Comparison of ENCODE assay signal across 8 mouse cellular contexts in genomic region chr5:132229644-132230357, GRCm38 (mm10).
DNase-seq lines count a peak whose midpoint lies in the region; ATAC-seq and TF ChIP-seq lines count a peak whose summit lies in the region.

No protein-coding gene starts in this region.

- H3K4me2 ChIP-seq in intestine, embryonic 14.5 days (ENCODE audit: low read length) = no peak overlapping the region
- H3K4me2 ChIP-seq in intestine, postnatal 0 days (replicated peaks; ENCODE audit: low read depth) = no peak overlapping the region
- peak overlapping the region; percentile 35 for H3K4me2 ChIP-seq in forebrain, embryonic 14.5 days (ENCODE audit: low read length)
- H3K4me2 ChIP-seq in liver, embryonic 16.5 days (ENCODE audit: low read depth, low read length) = no peak overlapping the region

- H3K27me3 ChIP-seq in intestine, embryonic 14.5 days (replicated peaks; ENCODE audit: control insufficient read depth, insufficient read depth, low read length) = no peaks in the 10 kb centered on the region
- no peaks in the 10 kb centered on the region for H3K27me3 ChIP-seq in intestine, postnatal 0 days (replicated peaks; ENCODE audit: control insufficient read depth, insufficient read depth, low read length)
- H3K27me3 ChIP-seq in forebrain, embryonic 14.5 days (replicated peaks; ENCODE audit: control insufficient read depth, insufficient read depth, low read length) = no peaks in the 10 kb centered on the region
- H3K27me3 ChIP-seq in liver, embryonic 16.5 days (ENCODE audit: control insufficient read depth, insufficient read depth, low read depth, low read length) = no peaks in the 10 kb centered on the region

- no peak for TF ChIP-seq CTCF in intestine, postnatal 0 days (IDR thresholded peaks at IDR 0.05; ENCODE audit: low read depth)

- H3K36me3 ChIP-seq in intestine, embryonic 14.5 days (ENCODE audit: control insufficient read depth, insufficient read depth, low read length) = no peaks in the 10 kb centered on the region
- H3K36me3 ChIP-seq in intestine, postnatal 0 days (ENCODE audit: control insufficient read depth, insufficient read depth) = no peaks in the 10 kb centered on the region
- H3K36me3 ChIP-seq in forebrain, embryonic 14.5 days (ENCODE audit: control insufficient read depth, insufficient read depth, low read length) = no peaks in the 10 kb centered on the region
- no peaks in the 10 kb centered on the region for H3K36me3 ChIP-seq in liver, embryonic 16.5 days (ENCODE audit: control insufficient read depth, insufficient read depth)

- H3K9me3 ChIP-seq in intestine, embryonic 14.5 days (ENCODE audit: control insufficient read depth, low read length) = no peaks in the 10 kb centered on the region
- H3K9me3 ChIP-seq in intestine, postnatal 0 days (ENCODE audit: control insufficient read depth) = no peaks in the 10 kb centered on the region
- H3K9me3 ChIP-seq in forebrain, embryonic 14.5 days (replicated peaks; ENCODE audit: control insufficient read depth, low read length) = no peaks in the 10 kb centered on the region
- no peaks in the 10 kb centered on the region for H3K9me3 ChIP-seq in liver, embryonic 16.5 days (replicated peaks; ENCODE audit: control insufficient read depth, low read length)

- peak; percentile 62 for DNase-seq in intestine, embryonic 14.5 days (ENCODE audit: low spot score)
- peak; percentile 91 for DNase-seq in forebrain, embryonic 14.5 days (ENCODE audit: low spot score)
- DNase-seq in heart, postnatal 10 days = peak; percentile 58 to 67
- DNase-seq in kidney, postnatal 4 days = peak; percentile 27 to 53
- peak; percentile 15 for DNase-seq in ovary, postnatal 14 days (ENCODE audit: low spot score)
- no peak for DNase-seq in thymus, adult 18-20 months

- intact Hi-C loops in heart, postnatal 10 days (cut with DNase I) = loop anchor here (2.0 to 10.0 kb wide), 6 partner anchors 313 to 1835 kb away; partner anchors contain the start of gene Auts2

- no peak overlapping the region for H3K4me3 ChIP-seq in intestine, embryonic 14.5 days (ENCODE audit: low read depth, low read length)
- H3K4me3 ChIP-seq in intestine, postnatal 0 days (ENCODE audit: low read depth, low read length) = no peak overlapping the region
- H3K4me3 ChIP-seq in forebrain, embryonic 14.5 days (ENCODE audit: low read depth, low read length) = no peak overlapping the region
- H3K4me3 ChIP-seq in liver, embryonic 16.5 days (ENCODE audit: low read depth, low read length) = no peak overlapping the region

- H3K4me1 ChIP-seq in intestine, embryonic 14.5 days (replicated peaks; ENCODE audit: control insufficient read depth, insufficient read depth, low read length) = peaks cover 26% of the 10 kb centered on the region
- peaks cover 3% of the 10 kb centered on the region for H3K4me1 ChIP-seq in intestine, postnatal 0 days (replicated peaks; ENCODE audit: control insufficient read depth, insufficient read depth, low read length)
- H3K4me1 ChIP-seq in forebrain, embryonic 14.5 days (ENCODE audit: control insufficient read depth, insufficient read depth, low read length) = peaks cover 25% of the 10 kb centered on the region
- H3K4me1 ChIP-seq in liver, embryonic 16.5 days (ENCODE audit: control insufficient read depth, low read depth, low read length) = no peaks in the 10 kb centered on the region; the same call in 1 of the 2 replicates

- no peak overlapping the region for H3K27ac ChIP-seq in intestine, embryonic 14.5 days (ENCODE audit: low read depth)
- no peak overlapping the region for H3K27ac ChIP-seq in intestine, postnatal 0 days (ENCODE audit: low read depth, low read length)
- H3K27ac ChIP-seq in forebrain, embryonic 14.5 days (ENCODE audit: low read depth, low read length) = peak overlapping the region; percentile 63
- no peak overlapping the region for H3K27ac ChIP-seq in liver, embryonic 16.5 days (ENCODE audit: low read length)

- no peak overlapping the region for H3K9ac ChIP-seq in intestine, embryonic 14.5 days (ENCODE audit: low read length)
- no peak overlapping the region for H3K9ac ChIP-seq in intestine, postnatal 0 days (ENCODE audit: low read depth, low read length)
- H3K9ac ChIP-seq in forebrain, embryonic 14.5 days (ENCODE audit: low read length) = peak overlapping the region; percentile 10; the same call in 1 of the 2 replicates
- H3K9ac ChIP-seq in liver, embryonic 16.5 days (ENCODE audit: low read depth, low read length) = no peak overlapping the region

- 24% methylated on average over 8 of the region's 8 CpGs for WGBS in intestine, embryonic 14.5 days
- WGBS in intestine, postnatal 0 days = 39% methylated on average over 8 of the region's 8 CpGs
- 2% methylated on average over 8 of the region's 8 CpGs for WGBS in forebrain, embryonic 14.5 days
- WGBS in liver, embryonic 16.5 days (ENCODE audit: insufficient replicate concordance) = 43% methylated on average over 8 of the region's 8 CpGs

- ATAC-seq in intestine, embryonic 14.5 days (replicated peaks; ENCODE audit: low FRiP score, low TSS enrichment, low read depth) = peak; percentile 55
- no peak for ATAC-seq in intestine, postnatal 0 days
- ATAC-seq in forebrain, embryonic 14.5 days = peak; percentile 87
- ATAC-seq in liver, embryonic 16.5 days (ENCODE audit: low read depth) = peak; percentile 66; the same call in 1 of the 2 replicates

Comparison
In these comparisons a context has a peak if more than half of its experiments do, and no peak if none do; other contexts are left out.
1. DNase-seq: peak in intestine, embryonic 14.5 days (single experiment), forebrain, embryonic 14.5 days (single experiment), heart, postnatal 10 days (2 of 2), kidney, postnatal 4 days (2 of 2) and ovary, postnatal 14 days (single experiment); none in thymus, adult 18-20 months (0 of 2).